Mouse (Mus musculus): ENCODE results near the gene Edem2.
"Not testable (repeated sequence)": the region's sequence is repeated elsewhere in the genome, so short reads cannot be mapped to it uniquely, and the experiment has no call there.

The Edem2 gene

DNA sequence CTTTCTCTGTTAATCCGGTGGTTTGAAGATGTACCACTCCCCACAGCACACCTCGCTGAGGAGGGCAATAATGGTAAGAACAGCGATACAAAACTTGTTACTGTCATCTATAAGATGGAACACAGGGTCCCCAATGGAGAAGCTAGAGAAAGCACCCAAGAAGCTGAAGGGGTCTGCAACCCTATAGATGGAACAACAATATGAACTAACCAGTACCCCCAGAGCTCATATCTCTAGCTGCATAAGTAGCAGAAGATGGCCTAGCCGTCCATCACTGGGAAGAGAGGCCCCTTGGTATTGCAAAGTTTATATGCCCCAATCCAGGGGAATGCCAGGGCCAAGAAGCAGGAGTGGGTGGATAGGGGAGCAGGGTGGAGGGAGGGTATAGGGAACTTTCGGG, 6.5 kb upstream of the Edem2 start, which contains the start of gene Gm17581:
TSS of gene Gm17581 (minus strand) at position 101 of the 400 bp plus-strand sequence.
- DNase-seq, result not testable (repeated sequence)

DNA sequence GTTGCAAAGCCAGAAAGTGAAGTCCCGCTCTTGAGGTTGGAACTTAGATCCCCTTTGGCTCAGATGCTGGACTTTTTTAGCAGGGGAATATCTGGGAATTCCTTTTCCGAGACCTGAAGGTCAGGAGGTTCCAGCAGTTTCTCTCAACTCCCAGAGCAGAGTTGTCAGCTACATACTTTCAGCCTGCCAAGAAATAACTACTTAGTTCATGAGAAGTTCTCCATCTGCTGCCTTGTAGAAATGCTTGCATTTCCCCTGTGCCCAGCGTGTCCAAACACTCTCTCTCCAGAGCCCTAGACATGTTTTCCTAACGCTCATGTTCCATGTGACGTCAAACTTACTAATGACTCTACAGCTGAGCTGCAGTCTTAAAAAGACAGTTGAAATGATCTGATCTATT, 5.8 kb upstream of the Edem2 start:
- DNase-seq, result no peak

DNA sequence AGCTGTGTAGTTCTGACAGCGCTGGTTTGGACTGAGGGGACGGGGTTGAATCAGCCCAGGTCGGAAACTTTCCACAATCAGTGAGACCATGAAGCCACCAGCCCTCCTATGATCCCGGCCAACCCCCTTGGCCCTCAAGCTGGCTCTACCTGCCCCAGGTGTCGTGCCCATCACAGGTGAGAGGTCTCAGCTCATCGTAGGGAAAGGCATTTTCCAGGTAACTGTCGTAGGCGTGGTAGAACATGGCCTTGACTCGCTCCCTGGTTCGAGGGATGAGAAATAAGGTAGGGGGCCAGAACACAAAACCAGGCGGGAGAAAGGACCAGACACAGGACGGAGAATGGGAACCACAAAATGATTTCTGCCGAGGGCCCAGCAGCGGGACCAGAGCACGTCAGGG, 533 bp downstream of the Edem2 start:
- DNase-seq, result peak in 1 of 2 experiments; percentile 10

DNA sequence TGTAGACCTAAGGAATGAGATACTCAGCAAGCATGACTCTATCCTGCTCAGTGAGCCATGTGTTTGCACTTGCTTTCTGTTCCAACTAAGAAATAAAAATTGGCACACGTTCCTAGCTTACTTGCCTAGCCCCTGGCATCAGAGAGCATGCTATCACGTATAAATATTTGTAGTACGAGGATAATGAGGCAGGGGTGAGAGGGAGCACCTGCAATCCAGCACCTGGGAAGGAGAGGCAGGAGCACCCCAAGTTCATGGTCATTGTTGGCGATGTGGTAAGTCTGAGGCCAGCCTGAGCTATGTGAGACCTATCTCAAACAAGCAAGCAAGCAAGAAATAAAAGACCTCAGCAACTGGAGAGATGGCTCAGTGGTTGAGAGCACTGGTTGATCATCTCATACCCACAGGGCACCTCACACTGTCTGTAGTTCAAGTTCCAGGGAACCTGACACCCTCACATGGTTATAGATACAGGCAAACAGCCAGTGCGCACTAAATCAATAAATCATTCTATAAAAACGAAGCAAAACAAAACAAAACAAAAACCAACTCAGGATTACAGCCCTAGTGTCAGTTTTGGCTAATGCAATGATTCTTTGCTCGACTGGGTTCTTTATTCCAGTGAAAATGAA, 1.4 kb downstream of the Edem2 start:
- DNase-seq, result no peak

DNA sequence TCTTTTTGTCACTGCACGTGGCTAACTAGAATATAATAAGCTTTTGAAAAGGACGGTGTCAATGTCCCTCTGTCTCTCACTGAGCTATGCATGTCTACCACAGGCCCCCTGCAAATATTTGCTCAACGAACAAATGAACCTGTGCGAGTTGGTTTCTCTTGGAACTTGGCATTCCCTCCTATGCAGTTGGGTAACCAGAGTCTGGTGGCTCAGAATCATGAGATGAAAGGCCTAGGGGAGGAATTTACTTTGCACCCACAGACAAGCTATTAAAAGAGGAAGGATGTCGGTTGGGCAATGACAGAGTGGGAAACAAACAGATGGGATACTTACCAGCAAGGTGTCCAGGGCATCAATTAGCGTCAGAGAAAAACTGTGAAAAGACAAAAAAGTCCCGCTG, 3.0 kb downstream of the Edem2 start:
- no peak for DNase-seq

DNA sequence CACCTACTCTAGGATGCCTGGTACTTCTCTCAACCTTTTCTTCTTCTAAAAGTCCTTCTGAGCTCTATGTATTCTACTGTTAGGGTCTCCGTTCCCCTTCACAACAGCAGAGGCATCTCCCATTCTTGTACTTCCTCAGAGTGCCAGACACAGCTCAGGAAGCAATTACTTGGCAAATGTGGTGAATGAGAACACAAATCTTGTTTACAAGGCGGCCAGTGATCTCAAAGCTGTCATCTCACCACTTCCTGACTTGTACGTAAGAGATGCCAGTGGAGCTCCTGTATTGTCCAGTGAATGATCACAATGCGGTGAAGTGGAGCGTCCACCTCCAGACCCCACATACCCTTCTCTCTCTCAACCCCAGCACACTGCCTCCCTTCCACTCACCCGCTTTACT, 4.7 kb downstream of the Edem2 start:
- DNase-seq, result no peak

DNA sequence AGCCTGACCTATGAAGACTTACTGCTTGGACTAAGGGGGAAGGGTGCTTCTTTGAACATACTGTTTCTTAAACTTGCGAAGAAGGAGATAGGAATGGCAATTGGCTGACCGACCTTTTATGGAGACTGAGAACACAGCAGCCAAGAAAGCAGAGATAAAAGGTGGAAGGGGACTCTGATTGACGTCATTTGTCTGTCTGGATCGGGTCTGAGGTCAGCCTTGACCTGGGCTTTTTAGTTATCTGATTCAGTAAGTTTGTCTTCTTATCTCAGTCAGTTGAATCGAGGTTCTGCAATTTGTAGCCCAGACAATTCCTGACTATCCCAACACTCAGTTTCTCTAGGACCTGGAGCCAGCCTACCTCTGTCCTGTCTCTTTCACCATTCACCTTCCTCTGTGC, 5.2 kb downstream of the Edem2 start:
- DNase-seq, result no peak

DNA sequence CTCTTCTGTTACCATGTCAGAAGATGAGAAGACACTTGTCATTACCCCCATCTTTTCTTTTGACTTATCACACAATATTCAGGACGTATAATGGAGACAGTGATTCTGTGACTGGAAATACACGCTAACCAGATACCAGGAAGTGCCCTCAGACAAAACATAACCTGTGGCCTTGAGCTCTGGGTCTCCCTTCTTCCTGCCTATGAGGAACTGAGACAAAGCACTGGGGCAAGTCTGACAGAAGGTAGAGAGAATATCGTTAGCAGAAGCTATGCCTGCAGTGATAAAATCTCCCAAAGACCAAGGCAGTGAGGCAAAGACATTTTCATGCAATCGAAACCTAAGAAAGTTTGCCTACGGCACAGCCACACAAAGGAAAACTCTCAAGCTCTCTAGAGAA, 8.7 kb downstream of the Edem2 start:
- DNase-seq, result no peak

DNA sequence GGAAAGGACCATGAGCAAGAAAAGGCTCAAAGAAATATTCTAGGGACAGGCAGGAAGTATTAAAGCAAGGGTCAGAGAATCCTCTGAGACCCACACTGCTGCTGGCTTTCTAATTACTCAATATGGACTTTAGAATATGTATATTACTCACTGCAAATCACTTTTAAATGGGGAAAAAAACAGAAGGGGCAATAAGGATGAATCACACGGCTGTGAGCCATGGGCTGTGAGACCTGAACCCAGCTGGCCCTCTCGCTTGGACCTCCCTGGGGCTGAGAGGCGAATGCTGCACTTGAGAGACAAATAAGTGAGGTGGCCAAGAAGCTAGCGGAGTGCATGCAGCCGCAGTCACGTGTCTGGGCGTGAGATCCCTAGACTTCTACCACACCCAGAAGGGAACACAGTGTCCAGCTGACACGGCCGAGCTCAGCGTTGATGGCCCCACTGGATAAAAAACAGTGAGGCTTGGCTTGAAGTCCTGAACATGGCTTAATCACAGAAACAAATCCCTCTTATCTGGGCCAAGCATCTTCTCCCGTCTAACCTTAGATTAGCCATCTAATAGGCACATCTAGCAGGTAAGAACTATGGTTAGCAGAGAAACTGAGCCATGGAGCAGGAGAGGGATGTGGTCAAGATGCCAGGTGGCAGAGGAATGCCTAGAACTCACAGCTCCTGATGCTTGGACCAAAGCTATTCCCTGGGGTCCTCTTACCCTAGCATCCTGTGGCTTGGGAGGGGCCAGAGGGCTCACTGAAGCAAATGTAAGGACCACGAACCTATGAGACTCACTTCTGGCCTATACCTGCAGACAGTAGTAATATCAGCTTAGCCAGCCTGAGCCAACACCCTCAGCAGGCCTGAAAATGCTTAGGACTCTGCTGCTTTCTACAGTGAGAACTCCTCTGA, 11.9 kb downstream of the Edem2 start:
- no peak for DNase-seq

DNA sequence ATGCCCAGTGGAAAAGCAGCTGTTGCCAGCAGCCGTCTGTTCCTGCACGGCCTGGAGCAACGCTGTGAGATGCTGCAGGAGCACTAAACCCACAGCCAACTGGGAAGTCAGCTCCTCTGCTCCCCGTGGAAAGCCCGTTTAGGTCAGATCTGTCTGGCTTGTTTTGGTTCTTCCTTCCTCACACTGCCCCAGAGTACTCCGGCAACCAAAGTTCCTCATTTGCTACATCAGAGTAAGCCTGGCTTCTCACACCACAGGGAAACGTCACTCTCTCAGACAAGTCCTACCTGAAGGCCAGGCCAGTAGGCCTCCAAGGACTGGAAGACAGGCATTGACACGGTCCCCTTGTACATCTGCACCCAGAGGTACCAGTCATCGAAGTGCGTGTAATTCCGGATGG, 18.7 kb downstream of the Edem2 start:
- DNase-seq, result no peak

DNA sequence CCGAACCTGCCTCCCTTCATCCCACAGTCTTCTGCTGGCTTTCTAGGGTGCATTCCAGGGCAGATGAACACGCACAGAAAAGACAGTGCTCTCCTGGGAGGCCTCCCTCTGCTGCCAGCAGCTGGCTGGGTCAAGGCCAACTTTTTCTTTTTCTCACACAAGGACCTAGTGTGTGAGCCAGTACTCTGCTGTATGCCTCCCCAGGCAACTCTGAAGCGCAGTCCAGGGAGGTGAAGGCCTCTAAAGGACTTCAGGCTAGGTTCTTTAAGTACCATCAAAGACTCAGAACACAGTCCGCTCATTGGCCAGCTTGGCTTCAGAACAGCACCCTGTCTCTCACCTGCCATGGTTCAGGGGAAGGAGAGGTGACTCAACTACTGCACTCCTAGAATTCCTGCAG, 22.0 kb downstream of the Edem2 start:
- no peak for DNase-seq

DNA sequence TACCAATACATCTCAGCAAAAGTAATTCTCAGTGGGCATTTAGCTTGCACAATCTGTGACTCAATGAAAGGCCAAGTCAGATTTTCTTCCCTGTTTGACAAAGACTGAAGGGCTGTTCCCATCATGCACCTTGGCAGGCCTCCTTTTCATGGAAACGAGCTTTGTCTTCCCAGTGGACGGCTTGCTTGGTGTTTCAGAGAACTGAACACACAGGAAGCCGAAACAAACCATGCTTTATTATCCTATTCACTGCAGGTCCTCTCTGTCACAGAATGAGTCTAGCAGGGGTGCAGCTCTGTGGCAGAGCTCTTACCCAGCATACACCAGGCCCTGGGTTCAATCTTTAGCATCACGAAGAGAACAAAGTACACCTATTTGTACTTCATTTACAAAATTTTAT, 25.6 kb downstream of the Edem2 start:
- no peak for DNase-seq

DNA sequence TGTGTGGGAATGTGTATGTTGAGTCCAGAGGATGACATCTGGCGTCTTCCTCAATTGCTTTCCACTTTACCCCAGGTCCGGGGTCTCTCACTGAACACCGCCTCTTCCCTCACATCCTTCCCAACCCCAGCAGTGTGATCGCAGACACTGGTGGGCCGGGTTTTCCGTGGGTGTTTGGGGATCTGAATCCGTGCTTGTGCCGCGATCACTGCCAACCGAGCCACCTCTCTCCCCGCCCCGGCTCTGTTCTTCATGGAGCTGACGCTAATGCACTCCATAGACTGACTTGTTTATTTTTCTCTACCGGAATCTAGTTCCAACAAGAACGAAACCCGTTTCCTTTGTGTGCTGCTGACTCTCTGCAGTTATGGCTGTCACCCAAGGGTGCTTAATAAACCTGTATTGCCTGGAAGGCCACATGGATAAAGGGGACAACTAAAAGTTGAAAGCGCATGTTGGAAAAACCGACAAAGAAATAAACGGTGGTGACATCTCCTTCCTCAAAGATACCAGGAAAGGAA, 27.8 kb downstream of the Edem2 start:
- no peak for DNase-seq

DNA sequence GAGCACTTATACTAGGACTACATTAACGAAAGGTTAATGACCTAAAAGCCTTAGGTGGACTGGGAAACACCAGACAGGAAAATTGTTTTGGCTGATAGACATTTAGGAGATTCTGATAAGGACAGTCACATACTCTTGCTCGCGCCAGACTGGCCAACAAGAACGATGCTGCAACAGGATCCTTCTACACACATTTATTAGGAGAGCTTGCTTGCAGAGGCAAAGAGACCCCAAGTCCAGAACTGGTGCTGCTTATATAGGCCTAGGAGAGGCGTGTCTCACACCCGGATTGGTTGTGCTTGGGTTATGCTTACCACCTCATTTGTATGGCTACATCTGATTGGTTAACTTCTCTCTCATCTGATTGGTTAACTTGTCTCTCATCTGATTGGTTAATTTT, 30.8 kb downstream of the Edem2 start:
- not testable (repeated sequence) for DNase-seq

DNA sequence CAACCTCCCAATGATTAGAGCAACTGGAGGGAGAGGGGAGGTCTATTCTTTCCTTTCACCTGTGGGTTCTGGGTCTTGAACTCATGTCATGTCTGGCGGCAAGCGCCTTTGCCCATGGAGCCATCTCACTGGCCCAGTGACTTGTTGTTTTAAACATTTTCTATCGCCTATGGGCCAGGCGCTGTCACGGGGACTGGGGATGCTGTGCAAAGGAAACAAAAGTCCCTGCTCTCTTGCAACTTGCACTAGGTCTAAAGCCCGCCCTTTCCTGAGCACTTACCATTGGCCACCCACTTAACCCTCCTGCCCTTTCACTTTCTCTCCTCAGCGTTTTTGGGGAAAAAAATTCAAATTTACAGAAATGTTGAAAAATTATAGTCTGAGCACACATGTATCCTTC, 32.4 kb downstream of the Edem2 start:
- DNase-seq, result no peak

DNA sequence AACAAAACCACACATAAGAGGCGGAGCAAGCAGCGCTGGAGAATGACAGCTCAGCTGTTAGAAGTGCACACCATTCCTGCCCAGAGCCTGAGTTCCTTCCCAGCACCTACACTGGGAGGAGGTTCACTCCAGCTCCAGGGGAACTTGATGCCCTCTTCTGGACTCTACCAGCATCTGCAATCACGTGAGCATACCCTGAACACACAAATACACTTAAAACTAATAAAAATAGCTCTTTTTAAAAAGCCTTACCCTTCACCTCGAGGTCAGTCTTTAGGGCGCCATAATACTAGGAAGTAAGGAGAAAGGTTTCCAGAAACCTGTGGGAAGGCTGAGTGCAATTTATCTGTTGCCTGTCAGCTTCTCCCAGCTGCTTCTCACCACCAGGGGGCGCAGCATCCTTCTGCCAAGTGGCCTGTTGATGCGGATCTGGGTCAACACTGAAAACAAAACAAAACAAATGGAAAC, 33.1 kb downstream of the Edem2 start:
- DNase-seq, result peak; percentile 92 to 95

DNA sequence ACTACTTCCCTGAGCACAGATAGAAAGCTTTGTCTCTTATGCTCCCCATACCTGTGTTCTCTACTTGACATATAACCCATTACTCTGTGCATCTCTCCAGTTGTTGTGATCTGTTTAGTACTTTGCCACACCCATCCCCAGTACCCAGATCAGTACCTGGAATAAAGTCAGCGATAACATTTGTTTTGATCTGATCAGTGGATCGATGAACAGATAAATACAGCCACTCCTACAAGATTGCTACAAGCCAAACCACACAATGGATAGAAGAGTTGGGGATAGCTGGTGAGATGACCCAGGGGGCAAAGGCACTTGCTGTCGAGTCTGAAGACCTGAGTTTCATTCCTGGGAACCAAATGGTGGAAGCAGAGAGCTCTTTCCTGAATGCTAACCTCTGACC, 34.0 kb downstream of the Edem2 start:
- DNase-seq, result no peak

DNA sequence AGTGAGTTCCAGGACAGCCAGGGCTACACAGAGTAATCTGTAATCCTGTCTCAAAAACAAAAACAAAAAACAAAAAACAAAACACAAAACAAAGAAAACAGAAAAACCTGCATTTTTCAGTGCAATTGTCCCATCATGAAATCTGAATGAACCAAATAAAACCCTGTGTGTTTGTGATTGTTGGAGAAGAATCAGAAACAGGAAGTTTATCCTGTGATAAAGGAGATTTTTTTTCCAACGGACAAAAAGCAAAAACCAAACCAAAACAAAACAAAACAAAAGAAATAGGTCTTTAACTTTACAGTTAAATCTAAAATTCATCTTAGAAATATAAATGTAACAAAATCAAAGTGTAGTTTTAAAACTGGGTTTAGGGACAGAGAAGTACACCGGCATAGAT, 34.7 kb downstream of the Edem2 start:
- no peak for DNase-seq

DNA sequence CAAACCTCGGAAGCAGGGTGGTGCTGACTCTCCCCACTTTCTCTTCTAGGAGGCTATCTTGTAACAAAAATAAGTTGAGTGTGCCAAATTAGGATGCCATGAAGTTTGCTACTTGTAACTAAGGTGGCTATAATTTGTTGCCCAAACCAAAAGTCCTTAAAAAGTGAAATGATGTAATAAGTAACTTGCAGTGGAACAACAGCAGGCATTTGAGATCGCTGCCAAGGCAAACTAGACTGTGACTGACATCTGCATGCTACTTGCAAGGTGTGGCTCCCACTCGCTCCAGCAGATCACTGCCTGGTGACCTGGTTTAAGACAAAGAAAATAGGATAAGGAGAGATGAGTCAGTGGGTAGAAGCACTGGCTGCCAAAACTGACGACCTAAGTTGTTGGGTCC, 36.1 kb downstream of the Edem2 start:
- DNase-seq, result no peak

DNA sequence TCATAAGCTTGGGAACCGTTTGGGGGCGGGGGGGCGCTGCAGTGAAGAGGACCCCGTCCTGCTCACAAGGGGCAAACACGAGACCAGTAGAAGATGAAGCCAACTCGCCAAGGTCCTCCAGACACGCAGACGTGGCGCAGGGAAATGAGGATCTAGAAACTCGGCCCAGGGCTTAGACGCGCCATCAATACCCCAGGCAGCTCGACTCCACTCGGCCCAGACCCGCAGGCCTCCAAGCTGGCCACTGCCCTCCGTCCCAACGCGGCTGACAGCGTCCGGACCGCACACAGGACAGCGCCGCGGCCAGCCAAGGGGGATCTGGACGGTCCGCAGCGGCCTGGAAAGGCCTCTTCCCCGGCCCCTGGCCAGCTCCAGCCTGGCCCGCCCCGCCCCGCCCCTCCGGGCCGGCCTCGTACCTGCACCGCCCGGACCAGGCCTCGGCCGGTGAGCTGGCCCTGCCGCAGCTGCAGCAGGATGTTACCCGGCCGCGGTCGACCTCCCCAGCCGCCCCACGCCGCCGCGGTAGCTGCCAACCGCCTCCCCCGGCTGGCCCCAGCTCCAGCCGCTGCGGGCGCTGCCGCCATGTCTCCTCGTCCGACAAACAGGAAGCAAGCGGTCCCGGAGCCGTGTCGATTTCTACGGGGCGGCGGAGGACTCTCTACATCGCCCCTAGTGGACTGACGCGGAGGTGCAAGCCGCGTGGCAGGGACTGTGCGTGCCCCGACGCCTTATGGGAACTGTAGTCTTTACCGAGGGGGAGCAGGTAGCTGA, 37.4 kb downstream of the Edem2 start, which contains the start of gene Trpc4ap:
TSS of gene Trpc4ap (minus strand) at position 662 of the 771 bp plus-strand sequence.
- peak; percentile 95 to 98 for DNase-seq

DNA sequence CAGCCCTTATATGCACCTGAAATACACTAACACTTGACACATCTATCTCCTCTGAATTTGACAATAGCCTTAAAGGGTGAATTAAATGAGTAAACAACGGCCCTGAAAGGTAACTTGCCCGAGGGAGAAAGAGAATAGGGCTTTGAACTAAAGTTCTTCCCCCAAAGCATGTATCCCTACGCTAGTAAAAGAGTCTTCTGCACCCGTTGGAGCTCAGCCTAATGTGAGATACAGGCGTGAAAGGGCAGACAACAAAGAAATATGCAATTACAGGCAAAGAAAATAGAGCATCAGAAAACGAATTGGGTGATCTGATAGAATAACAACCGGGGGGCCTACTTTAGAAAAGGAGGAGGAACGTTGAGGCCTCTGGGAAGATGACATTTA, 37.9 kb downstream of the Edem2 start:
- DNase-seq, result no peak

DNA sequence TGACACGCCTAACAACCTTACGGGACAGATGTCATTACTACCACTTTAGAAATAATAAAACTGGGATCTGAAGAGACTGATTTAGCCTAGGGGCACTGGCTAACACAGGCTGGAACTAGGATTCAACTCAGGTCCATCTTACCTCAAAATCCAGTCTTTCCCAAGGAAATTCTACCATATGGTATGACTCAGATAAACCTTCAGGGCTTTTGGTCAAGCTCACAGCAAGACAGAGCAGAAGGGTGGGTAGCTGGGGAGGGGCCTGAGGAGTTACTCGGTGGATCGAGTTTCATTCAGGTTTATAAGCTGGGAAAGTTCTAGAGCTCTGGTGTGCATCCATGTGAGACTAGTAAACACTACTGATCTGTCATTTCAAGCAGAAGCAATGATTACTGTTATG, 40.1 kb downstream of the Edem2 start:
- no peak for DNase-seq

DNA sequence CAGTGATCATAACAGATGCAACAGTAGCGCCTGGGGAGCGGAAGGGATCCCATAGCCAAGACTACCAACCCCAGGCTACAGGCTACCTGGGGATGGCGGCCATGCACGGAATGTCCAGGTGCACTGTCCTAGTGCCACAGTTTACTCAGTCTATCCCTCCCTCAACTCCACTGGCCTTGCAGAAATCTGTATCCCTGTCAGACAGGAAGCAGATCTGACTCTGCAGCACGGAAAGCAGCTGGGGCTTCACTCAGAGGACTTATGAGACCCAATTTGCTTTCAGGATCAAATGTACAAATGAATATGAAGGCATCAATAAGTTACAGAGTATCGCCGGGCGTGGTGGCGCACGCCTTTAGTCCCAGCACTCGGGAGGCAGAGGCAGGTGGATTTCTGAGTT, 41.5 kb downstream of the Edem2 start:
- no peak for DNase-seq

All from cerebellum, adult 18-20 months (tissue).